Mouse (Mus musculus): Measurements from ENCODE around the gene Ldlrad3. TPM values are rescaled to one million over a fixed set of nuclear protein-coding genes. Genes with fewer than 3 reads are reported as not detected.
A peak's percentile ranks its signal among the peaks of the same experiment; 100 is the strongest.

Ldlrad3 gene
- polyA plus RNA-seq, 1 experiment from 2014 or later = 50.0 TPM

DNA sequence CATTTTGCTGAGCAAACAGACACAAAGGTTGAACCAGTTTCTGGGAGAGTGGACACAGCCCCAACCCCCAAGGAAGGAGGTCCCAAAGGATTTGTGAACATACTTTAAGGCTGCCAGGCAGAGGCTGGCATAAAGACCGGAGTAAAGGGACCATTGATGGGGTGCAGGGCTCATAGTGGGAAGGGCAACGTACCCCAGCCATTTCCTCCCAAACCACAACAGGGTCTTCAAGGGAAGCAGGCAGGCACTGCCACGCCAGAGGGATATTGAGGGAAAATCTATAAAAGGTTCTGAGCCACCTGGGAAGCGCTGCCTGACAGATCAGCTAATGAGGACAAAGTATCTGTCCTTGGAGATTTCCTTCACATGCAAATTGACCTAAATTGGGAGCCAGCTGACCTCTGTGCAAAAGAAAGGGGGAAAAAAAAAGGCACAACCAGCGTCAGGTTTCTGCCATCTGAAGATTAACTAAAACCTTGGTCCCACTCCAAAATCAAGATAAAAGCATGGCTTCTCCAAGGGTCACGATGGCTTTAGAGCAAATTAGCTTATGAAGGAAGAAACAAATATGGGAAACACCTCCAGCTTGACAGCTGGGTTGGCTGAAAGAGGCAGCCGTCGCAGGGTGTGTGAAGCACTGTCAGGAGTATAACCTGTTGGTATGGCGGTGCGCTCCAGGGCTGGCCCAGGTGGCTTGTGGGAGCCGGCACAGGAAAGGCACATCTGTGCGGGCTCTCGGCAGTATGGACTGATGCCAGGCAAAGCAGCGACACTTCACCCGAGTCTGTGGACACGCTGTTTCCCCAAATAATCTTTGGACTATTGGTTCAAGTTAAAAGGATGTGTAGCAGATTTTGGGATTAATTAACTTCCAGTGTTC, 137.6 kb downstream of the Ldlrad3 start:
- H3K4me3 ChIP-seq (replicated peaks; ENCODE audit: low read length) = no peak overlapping the region
- no peak for ATAC-seq (ENCODE audit: insufficient read depth, low FRiP score)
- no peak overlapping the region for H3K4me2 ChIP-seq (ENCODE audit: low read depth, low read length)
- H3K9ac ChIP-seq (ENCODE audit: low read length) = no peak overlapping the region
- H3K4me1 ChIP-seq (ENCODE audit: control insufficient read depth, insufficient read depth, low read length) = peaks cover 2% of the 10 kb centered on the region; the same call in 1 of the 2 replicates
- H3K27ac ChIP-seq (ENCODE audit: low read length) = no peak overlapping the region
- H3K9me3 ChIP-seq (replicated peaks; ENCODE audit: control insufficient read depth, low read length) = no peaks in the 10 kb centered on the region
- WGBS = 79% methylated on average over 16 of the region's 16 CpGs
- H3K36me3 ChIP-seq (ENCODE audit: control insufficient read depth, insufficient read depth, low read length) = no peaks in the 10 kb centered on the region
- H3K27me3 ChIP-seq (ENCODE audit: control insufficient read depth, insufficient read depth, low read length) = no peaks in the 10 kb centered on the region

DNA sequence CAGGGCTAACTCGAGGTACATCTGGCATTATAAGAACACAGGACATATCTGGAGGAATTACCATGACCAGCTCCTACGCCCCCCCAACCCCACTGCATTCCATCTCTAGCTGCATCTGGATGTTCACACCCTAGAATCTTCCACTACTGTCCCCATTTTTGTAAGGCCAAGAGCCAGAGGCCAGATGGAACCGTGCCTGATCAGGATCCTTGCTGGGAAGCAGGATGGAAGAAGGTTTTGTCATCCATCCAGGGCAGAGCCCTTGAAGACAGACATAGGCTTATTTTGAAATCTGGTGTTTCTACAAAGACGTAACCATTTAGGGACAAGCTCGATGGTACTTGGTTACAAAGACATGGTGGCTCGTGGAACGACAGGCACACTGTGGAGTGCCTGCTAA, 139.7 kb downstream of the Ldlrad3 start:
- Histone ChIP-seq H3K9me3 (replicated peaks; ENCODE audit: control insufficient read depth, low read length) (no peaks in the 10 kb centered on the region), H3K4me3 (replicated peaks; ENCODE audit: low read length) (no peak overlapping the region), H3K4me2 (ENCODE audit: low read depth, low read length) (no peak overlapping the region), H3K27me3 (ENCODE audit: control insufficient read depth, insufficient read depth, low read length) (no peaks in the 10 kb centered on the region), H3K4me1 (ENCODE audit: control insufficient read depth, insufficient read depth, low read length) (peaks cover 2% of the 10 kb centered on the region; the same call in 1 of the 2 replicates), H3K27ac (ENCODE audit: low read length) (no peak overlapping the region), H3K9ac (ENCODE audit: low read length) (no peak overlapping the region), H3K36me3 (ENCODE audit: control insufficient read depth, insufficient read depth, low read length) (no peaks in the 10 kb centered on the region)
- 93% methylated on average over 7 of the region's 7 CpGs for WGBS
- no peak for ATAC-seq (ENCODE audit: insufficient read depth, low FRiP score)

DNA sequence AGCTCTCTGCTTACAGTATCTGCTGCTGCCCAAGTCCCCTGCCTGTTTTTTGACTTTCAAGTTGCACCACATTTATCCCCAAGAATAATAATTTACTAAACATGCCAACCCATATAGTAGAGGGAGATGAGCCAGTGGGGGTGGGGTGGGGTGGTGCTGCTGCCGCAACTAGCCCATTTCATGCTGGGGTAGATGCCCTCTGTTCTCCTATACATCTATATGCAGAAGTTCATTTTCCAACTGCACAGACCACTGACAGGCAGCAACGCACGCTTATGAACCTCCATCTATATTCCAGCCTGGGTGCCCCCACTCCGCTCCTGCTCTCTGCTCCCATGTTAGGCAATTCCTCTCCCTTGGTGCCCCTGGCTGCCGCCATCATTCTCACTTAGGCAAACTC, 145.7 kb downstream of the Ldlrad3 start:
- Histone ChIP-seq H3K4me1 (ENCODE audit: control insufficient read depth, insufficient read depth, low read length) (peaks cover 22% of the 10 kb centered on the region), H3K9me3 (replicated peaks; ENCODE audit: control insufficient read depth, low read length) (no peaks in the 10 kb centered on the region), H3K36me3 (ENCODE audit: control insufficient read depth, insufficient read depth, low read length) (no peaks in the 10 kb centered on the region), H3K4me3 (replicated peaks; ENCODE audit: low read length) (no peak overlapping the region), H3K4me2 (ENCODE audit: low read depth, low read length) (no peak overlapping the region), H3K27me3 (ENCODE audit: control insufficient read depth, insufficient read depth, low read length) (no peaks in the 10 kb centered on the region), H3K27ac (ENCODE audit: low read length) (no peak overlapping the region), H3K9ac (ENCODE audit: low read length) (no peak overlapping the region)
- 89% methylated on average over 5 of the region's 5 CpGs for WGBS
- no peak for ATAC-seq (ENCODE audit: insufficient read depth, low FRiP score)

GRCm38 (mm10) chr2:102040011-102040410, 146.2 kb downstream of the Ldlrad3 start:
- H3K27ac ChIP-seq (ENCODE audit: low read length) = no peak overlapping the region
- no peak overlapping the region for H3K4me2 ChIP-seq (ENCODE audit: low read depth, low read length)
- peaks cover 22% of the 10 kb centered on the region for H3K4me1 ChIP-seq (ENCODE audit: control insufficient read depth, insufficient read depth, low read length)
- H3K4me3 ChIP-seq (replicated peaks; ENCODE audit: low read length) = no peak overlapping the region
- no peak for ATAC-seq (ENCODE audit: insufficient read depth, low FRiP score)
- no peak overlapping the region for H3K9ac ChIP-seq (ENCODE audit: low read length)
- no peaks in the 10 kb centered on the region for H3K9me3 ChIP-seq (replicated peaks; ENCODE audit: control insufficient read depth, low read length)
- H3K36me3 ChIP-seq (ENCODE audit: control insufficient read depth, insufficient read depth, low read length) = no peaks in the 10 kb centered on the region
- 68% methylated on average over 2 of the region's 2 CpGs for WGBS
- no peaks in the 10 kb centered on the region for H3K27me3 ChIP-seq (ENCODE audit: control insufficient read depth, insufficient read depth, low read length)

DNA sequence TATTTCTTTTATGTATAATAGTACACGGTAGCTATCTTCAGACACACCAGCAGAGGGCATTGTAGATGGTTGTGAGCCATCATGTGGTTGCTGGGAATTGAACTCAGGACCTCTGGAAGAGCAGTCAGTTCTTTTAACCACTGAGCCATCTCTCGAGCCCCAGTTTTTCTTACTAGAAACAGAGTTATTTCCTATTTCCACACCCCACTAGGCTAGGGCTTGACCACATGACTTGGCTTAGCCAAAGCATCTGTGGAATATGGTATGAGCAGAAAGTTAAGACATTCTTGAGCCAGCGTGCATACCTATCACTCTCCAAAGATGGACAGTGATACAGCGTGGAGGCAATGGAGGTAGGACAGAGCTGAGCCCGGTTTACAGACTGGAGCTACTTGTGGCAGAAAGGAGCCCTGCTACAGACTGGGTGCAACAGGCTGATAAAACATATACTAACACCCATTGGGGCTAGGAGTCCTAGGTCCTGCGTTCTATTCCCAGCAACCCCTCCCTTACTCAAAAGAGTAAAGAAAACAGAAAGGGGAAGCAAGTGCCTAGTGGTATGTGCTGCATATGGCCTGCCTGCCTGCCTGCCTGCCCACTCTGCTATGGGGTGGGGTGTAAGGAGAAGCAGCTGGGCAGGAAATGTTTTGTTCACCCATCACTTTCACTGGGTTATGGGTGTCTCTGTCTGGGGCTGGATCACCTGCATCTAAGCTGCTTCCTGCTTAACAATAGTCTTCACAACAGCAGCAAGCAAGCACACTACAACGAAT, 147.1 kb downstream of the Ldlrad3 start:
- no peak for ATAC-seq (ENCODE audit: insufficient read depth, low FRiP score)
- Histone ChIP-seq H3K27ac (ENCODE audit: low read length) (no peak overlapping the region), H3K4me2 (ENCODE audit: low read depth, low read length) (no peak overlapping the region), H3K36me3 (ENCODE audit: control insufficient read depth, insufficient read depth, low read length) (no peaks in the 10 kb centered on the region), H3K4me3 (replicated peaks; ENCODE audit: low read length) (no peak overlapping the region), H3K4me1 (ENCODE audit: control insufficient read depth, insufficient read depth, low read length) (peaks cover 22% of the 10 kb centered on the region), H3K27me3 (ENCODE audit: control insufficient read depth, insufficient read depth, low read length) (no peaks in the 10 kb centered on the region), H3K9me3 (replicated peaks; ENCODE audit: control insufficient read depth, low read length) (no peaks in the 10 kb centered on the region), H3K9ac (ENCODE audit: low read length) (no peak overlapping the region)
- WGBS = 78% methylated on average over 7 of the region's 7 CpGs

DNA sequence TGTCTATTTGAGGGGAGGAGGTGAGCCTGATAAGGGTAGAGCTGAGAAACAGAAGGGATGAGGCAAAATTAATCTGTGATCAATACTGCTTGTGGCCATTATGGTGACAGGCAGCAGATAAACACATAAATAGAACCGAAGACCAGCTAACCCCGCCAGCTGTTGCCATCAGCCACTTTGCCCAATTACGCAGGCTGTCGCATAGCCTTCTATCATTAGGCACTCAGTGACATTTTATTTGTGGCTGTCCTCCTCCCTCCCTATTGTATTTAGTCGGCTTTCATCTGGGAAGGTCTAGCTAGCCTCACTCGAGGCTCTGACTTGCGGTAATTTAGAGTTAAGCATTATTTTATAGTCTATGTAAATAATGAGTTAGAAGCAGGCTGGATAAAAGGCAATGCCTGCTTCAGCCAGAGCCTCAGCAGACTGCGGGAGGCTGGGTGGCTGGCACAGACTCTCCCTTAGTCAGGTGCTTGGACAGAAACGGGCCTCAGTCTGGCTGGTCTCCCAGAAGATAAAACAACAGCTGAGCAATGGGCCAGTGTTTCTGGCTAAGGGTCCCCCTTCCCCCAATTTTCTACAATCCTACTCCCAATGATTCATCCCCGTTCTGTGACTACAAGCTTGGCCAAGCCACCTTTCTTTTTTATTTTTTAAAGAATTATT, 147.8 kb downstream of the Ldlrad3 start:
- H3K36me3 ChIP-seq (ENCODE audit: control insufficient read depth, insufficient read depth, low read length) = no peaks in the 10 kb centered on the region
- no peak overlapping the region for H3K27ac ChIP-seq (ENCODE audit: low read length)
- no peak overlapping the region for H3K9ac ChIP-seq (ENCODE audit: low read length)
- H3K27me3 ChIP-seq (ENCODE audit: control insufficient read depth, insufficient read depth, low read length) = no peaks in the 10 kb centered on the region
- peak; percentile 51; the same call in 1 of the 2 replicates for ATAC-seq (ENCODE audit: insufficient read depth, low FRiP score)
- 38% methylated on average over 10 of the region's 10 CpGs for WGBS
- H3K4me3 ChIP-seq (replicated peaks; ENCODE audit: low read length) = no peak overlapping the region
- no peak overlapping the region for H3K4me2 ChIP-seq (ENCODE audit: low read depth, low read length)
- H3K9me3 ChIP-seq (replicated peaks; ENCODE audit: control insufficient read depth, low read length) = no peaks in the 10 kb centered on the region
- H3K4me1 ChIP-seq (ENCODE audit: control insufficient read depth, insufficient read depth, low read length) = peaks cover 22% of the 10 kb centered on the region

DNA sequence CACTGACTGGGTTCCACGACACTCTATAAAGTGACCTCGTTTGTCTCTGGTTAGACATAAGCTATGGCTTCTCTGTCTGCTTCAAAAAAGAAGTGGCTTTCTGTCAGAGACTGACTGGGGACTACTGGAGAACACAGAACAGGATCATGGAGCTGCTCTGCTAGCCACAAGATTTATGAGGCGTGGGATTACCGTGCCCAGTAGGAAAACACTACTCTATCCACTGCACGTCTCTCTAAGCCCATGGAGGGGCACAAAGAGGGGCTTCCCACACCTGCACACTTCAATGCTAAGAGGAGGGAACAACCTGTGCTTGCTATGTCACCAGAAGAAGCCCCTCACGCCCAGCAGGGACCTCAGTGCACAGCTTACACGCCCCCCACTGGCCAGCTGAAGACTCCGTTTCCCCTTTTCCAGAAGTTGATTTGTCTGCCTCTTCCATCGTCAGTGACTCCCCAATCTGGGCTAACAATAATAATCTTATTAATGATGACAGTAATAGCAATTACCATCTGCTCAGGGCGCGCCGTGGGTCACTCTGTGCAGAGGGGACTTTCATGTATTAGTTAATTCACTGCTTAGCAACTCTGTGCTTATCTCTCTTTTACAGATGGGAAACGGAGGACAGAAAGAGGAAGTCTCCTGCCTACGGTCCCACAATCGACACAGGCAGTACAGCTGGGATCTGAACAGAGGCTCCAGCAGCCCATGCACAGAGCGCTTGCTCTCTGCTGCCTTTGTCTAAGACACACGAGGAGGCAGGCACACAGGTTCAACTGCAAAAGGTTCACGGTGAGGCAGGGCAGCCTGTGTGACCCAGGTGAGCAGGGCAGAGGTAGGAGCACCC, 149.3 kb downstream of the Ldlrad3 start:
- WGBS = 44% methylated on average over 18 of the region's 18 CpGs
- H3K9ac ChIP-seq (ENCODE audit: low read length) = no peak overlapping the region
- H3K4me3 ChIP-seq (replicated peaks; ENCODE audit: low read length) = no peak overlapping the region
- H3K36me3 ChIP-seq (ENCODE audit: control insufficient read depth, insufficient read depth, low read length) = no peaks in the 10 kb centered on the region
- no peak overlapping the region for H3K27ac ChIP-seq (ENCODE audit: low read length)
- H3K27me3 ChIP-seq (ENCODE audit: control insufficient read depth, insufficient read depth, low read length) = no peaks in the 10 kb centered on the region
- H3K4me1 ChIP-seq (ENCODE audit: control insufficient read depth, insufficient read depth, low read length) = peaks cover 22% of the 10 kb centered on the region
- no peak for ATAC-seq (ENCODE audit: insufficient read depth, low FRiP score)
- H3K4me2 ChIP-seq (ENCODE audit: low read depth, low read length) = no peak overlapping the region; the same call in 1 of the 2 replicates
- H3K9me3 ChIP-seq (replicated peaks; ENCODE audit: control insufficient read depth, low read length) = no peaks in the 10 kb centered on the region

DNA sequence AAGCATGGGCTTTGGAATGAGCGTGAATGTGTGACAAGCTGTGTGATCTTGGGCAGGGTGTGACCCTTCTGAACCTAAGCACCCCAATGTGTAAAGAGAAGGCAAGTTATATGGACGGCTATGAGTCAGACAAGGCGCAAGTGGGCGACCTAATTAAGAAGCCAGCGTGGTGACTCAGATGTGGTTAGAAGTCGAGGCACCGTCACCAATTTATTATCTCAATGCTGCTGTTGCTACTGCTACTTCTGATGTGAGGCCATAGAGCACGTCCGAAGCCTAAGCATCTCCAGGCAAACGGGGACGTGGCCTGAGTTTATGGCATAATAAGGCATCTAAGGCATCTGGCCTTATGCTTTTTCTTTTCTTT, 151.7 kb downstream of the Ldlrad3 start:
- Histone ChIP-seq H3K4me3 (replicated peaks; ENCODE audit: low read length) (no peak overlapping the region), H3K9me3 (replicated peaks; ENCODE audit: control insufficient read depth, low read length) (no peaks in the 10 kb centered on the region), H3K27me3 (ENCODE audit: control insufficient read depth, insufficient read depth, low read length) (no peaks in the 10 kb centered on the region), H3K4me1 (ENCODE audit: control insufficient read depth, insufficient read depth, low read length) (peaks cover 22% of the 10 kb centered on the region), H3K27ac (ENCODE audit: low read length) (no peak overlapping the region), H3K4me2 (ENCODE audit: low read depth, low read length) (no peak overlapping the region), H3K36me3 (ENCODE audit: control insufficient read depth, insufficient read depth, low read length) (no peaks in the 10 kb centered on the region), H3K9ac (ENCODE audit: low read length) (no peak overlapping the region)
- WGBS = 65% methylated on average over 11 of the region's 11 CpGs
- ATAC-seq (ENCODE audit: insufficient read depth, low FRiP score) = no peak

Data from stomach, embryonic 16.5 days (tissue).